Mouse (Mus musculus) megakaryocyte, embryonic 14.5 days (primary cell): ENCODE results near the gene Babam2.

ENCODE experiments used
- FLI1 ChIP-seq: IDR thresholded peaks from 2 replicates; pipeline ENCODE4 v1.6.1; 2012; ENCODE audit warnings: low read length, inconsistent platforms, mixed read lengths
- GATA1 ChIP-seq: IDR thresholded peaks from 3 replicates; pipeline ENCODE4 v1.6.1; 2012; ENCODE audit warnings: mixed read lengths, low read length, inconsistent platforms, borderline replicate concordance

DNA sequence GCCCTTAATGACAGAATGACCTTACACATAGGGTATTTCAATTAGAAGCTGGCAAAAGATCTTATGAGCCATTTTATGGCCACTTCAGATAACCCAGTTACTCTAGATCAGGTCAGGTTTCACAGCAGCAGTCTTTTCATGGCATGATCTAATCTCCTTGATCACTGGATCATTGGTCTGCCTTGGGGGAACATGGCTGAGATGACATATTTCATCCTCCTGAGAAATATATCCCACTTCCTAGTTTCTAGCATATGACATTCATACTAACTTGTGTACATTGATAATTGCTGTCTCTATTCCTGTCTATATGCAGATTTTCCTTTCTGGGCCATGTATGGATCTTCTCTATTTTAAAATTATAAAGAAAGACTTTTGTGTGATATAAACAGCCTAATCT lies 51.9 kb downstream of the Babam2 start:
- no peak for TF ChIP-seq GATA1
- TF ChIP-seq FLI1: no peak
